Mouse (Mus musculus) C2C12 (cell line): Measurements from ENCODE around the gene Ttll1. TPM values are rescaled to one million over a fixed set of nuclear protein-coding genes. Genes with fewer than 3 reads are reported as not detected.

Experiments
- H3K27me3 ChIP-seq: one replicate; pipeline ENCODE4 v1.6.1; 2011; ENCODE audit not compliant: control insufficient read depth, insufficient read depth, insufficient read length
- H3K36me3 ChIP-seq: one replicate; pipeline ENCODE4 v1.6.1; 2011; ENCODE audit not compliant: control insufficient read depth, insufficient read depth
- H3K4me3 ChIP-seq: one replicate; pipeline ENCODE4 v1.5.1; 2011; ENCODE audit warnings: mild to moderate bottlenecking, control low read depth; ENCODE audit not compliant: poor library complexity, insufficient read depth, severe bottlenecking
- H3K79me2 ChIP-seq: one replicate; pipeline ENCODE4 v1.6.1; 2011; ENCODE audit not compliant: control insufficient read depth, insufficient read depth
- H3K79me3 ChIP-seq: one replicate; pipeline ENCODE4 v1.6.1; 2011; ENCODE audit warnings: low read depth, control low read depth
- H3ac ChIP-seq: one replicate; pipeline ENCODE3; 2011; ENCODE audit warnings: low read depth; ENCODE audit not compliant: control insufficient read depth, insufficient read length
- CEBPB ChIP-seq: IDR thresholded peaks from one replicate; pipeline ENCODE4 v1.6.1; 2011; ENCODE audit warnings: low read depth, mild to moderate bottlenecking, control low read depth, moderate library complexity
- CTCF ChIP-seq: IDR thresholded peaks from one replicate; pipeline ENCODE4 v1.5.1; 2011; ENCODE audit not compliant: control insufficient read depth, insufficient read depth, insufficient read length
- FOSL1 ChIP-seq: IDR thresholded peaks from one replicate; pipeline ENCODE4 v1.8.0; 2011; ENCODE audit warnings: mild to moderate bottlenecking, low read length; ENCODE audit not compliant: poor library complexity, insufficient read depth, severe bottlenecking
- MAX ChIP-seq: IDR thresholded peaks from one replicate; pipeline ENCODE4 v1.6.1; 2011; ENCODE audit warnings: mild to moderate bottlenecking, control low read depth
- MYOD1 ChIP-seq: IDR thresholded peaks from one replicate; pipeline ENCODE4 v1.6.1; 2011; ENCODE audit warnings: low read depth; ENCODE audit not compliant: control insufficient read depth, insufficient read length
- MYOG ChIP-seq: IDR thresholded peaks from one replicate; pipeline ENCODE4 v1.6.1; 2011; ENCODE audit not compliant: control insufficient read depth, insufficient read length; ENCODE audit errors: extremely low read depth
- USF1 ChIP-seq: IDR thresholded peaks from one replicate; pipeline ENCODE4 v1.6.1; 2011; ENCODE audit warnings: low read depth, mild to moderate bottlenecking, control low read depth, moderate library complexity
- polyA plus RNA-seq: library from polyadenylated mRNA; unstranded; fragments of >200 nt; fragmentation: generic; extraction: Trizol; gene quantifications from one replicate; pipeline ENCODE4 v1.2.1, GENCODE M21; 2012; ENCODE audit warnings: missing spikeins

Gene Ttll1
- polyA plus RNA-seq, 1 experiment, result 28.5 TPM

- Histone ChIP-seq H3K27me3 (no peaks in the 10 kb centered on the region), H3K79me3 (peaks cover 93% of the 10 kb centered on the region), H3ac (no peak overlapping the region), H3K36me3 (peaks cover 32% of the 10 kb centered on the region), H3K79me2 (peaks cover 100% of the 10 kb centered on the region), H3K4me3 (no peak overlapping the region)
- TF ChIP-seq MAX (no peak), CEBPB (no peak), CTCF (no peak), MYOD1 (no peak)
These were observed 53.2 kb downstream of the Ttll1 start for GRCm38 (mm10) chr15:83457541-83457940.

GRCm38 (mm10) chr15:83455637-83456036, 55.1 kb downstream of the Ttll1 start:
- H3ac ChIP-seq, result no peak overlapping the region
- peaks cover 100% of the 10 kb centered on the region for H3K79me2 ChIP-seq
- peaks cover 27% of the 10 kb centered on the region for H3K36me3 ChIP-seq
- H3K27me3 ChIP-seq, result no peaks in the 10 kb centered on the region
- no peak for TF ChIP-seq CTCF
- no peak for TF ChIP-seq FOSL1
- TF ChIP-seq MYOD1, result no peak
- no peak for TF ChIP-seq MAX
- no peak for TF ChIP-seq USF1
- no peak for TF ChIP-seq MYOG
- TF ChIP-seq CEBPB, result no peak
- H3K79me3 ChIP-seq, result peaks cover 95% of the 10 kb centered on the region
- H3K4me3 ChIP-seq, result no peak overlapping the region

GRCm38 (mm10) chr15:83455034-83455433, 55.7 kb downstream of the Ttll1 start:
- Histone ChIP-seq H3K79me2 (peaks cover 100% of the 10 kb centered on the region), H3K27me3 (no peaks in the 10 kb centered on the region), H3ac (no peak overlapping the region), H3K4me3 (no peak overlapping the region), H3K79me3 (peaks cover 95% of the 10 kb centered on the region), H3K36me3 (peaks cover 24% of the 10 kb centered on the region)
- TF ChIP-seq MAX, result no peak
- no peak for TF ChIP-seq CTCF
- no peak for TF ChIP-seq CEBPB
- no peak for TF ChIP-seq MYOD1
- TF ChIP-seq USF1, result no peak
- no peak for TF ChIP-seq FOSL1
- TF ChIP-seq MYOG, result no peak

- Histone ChIP-seq H3K27me3 (no peaks in the 10 kb centered on the region), H3K79me2 (peaks cover 100% of the 10 kb centered on the region), H3K36me3 (peaks cover 25% of the 10 kb centered on the region), H3ac (no peak overlapping the region), H3K4me3 (no peak overlapping the region), H3K79me3 (peaks cover 95% of the 10 kb centered on the region)
- peak; percentile 66 for TF ChIP-seq USF1
- TF ChIP-seq CEBPB, result no peak
- no peak for TF ChIP-seq MYOG
- no peak for TF ChIP-seq MYOD1
These were observed 56.3 kb downstream of the Ttll1 start for GRCm38 (mm10) chr15:83454419-83454818.

GRCm38 (mm10) chr15:83453879-83454278, 56.8 kb downstream of the Ttll1 start:
- TF ChIP-seq MAX (no peak), MYOD1 (peak; percentile 6)
- H3K36me3 ChIP-seq, result peaks cover 26% of the 10 kb centered on the region
- H3ac ChIP-seq, result peak overlapping the region; percentile 10
- H3K79me2 ChIP-seq, result peaks cover 100% of the 10 kb centered on the region
- no peak overlapping the region for H3K4me3 ChIP-seq
- H3K27me3 ChIP-seq, result no peaks in the 10 kb centered on the region
- H3K79me3 ChIP-seq, result peaks cover 97% of the 10 kb centered on the region

- Histone ChIP-seq H3K79me3 (peaks cover 97% of the 10 kb centered on the region), H3ac (no peak overlapping the region), H3K27me3 (no peaks in the 10 kb centered on the region), H3K79me2 (peaks cover 100% of the 10 kb centered on the region), H3K4me3 (no peak overlapping the region), H3K36me3 (peaks cover 20% of the 10 kb centered on the region)
- TF ChIP-seq CTCF, result no peak
- TF ChIP-seq MYOG, result no peak
- TF ChIP-seq MAX, result no peak
- no peak for TF ChIP-seq FOSL1
- TF ChIP-seq USF1, result no peak
- no peak for TF ChIP-seq MYOD1
- no peak for TF ChIP-seq CEBPB
These were observed 58.4 kb downstream of the Ttll1 start for GRCm38 (mm10) chr15:83452219-83452760.
